Mouse (Mus musculus): ENCODE measurements around the gene Lpar1. TPM values are rescaled to one million over a fixed set of nuclear protein-coding genes. Genes with fewer than 3 reads are reported as not detected.

Lpar1 gene
- total and polyA plus RNA-seq, 3 experiments: not detected

DNA sequence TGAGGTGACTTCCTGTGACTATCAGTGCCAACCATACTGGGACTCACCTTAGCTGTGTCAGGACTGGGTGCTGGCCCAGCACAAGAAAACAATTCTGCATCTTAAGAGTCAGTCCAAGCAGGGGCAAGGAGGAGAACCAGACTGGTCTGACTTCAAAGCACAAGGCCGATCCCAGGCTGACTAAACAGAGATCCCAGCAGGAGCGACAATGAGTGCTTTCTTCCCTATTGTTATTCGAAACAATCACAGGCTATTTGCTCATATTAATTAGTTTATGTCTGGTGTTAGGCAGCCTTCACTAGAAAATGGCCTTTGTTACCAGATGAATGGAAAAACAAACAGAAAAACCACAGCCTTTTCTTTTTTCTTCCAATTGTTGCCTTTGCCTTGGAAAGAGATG lies 54.5 kb downstream of the Lpar1 start:
- no peaks in the 10 kb centered on the region for H3K4me1 ChIP-seq (ENCODE audit: control insufficient read depth in 1 of 2, insufficient read depth in 2 of 2, low read length in 2 of 2)
- no peaks in the 10 kb centered on the region for H3K79me2 ChIP-seq (ENCODE audit: control insufficient read depth, insufficient read depth, low read length, poor library complexity)
- no peaks in the 10 kb centered on the region for H3K27me3 ChIP-seq (ENCODE audit: control insufficient read depth in 1 of 2, insufficient read depth in 2 of 2, low read length in 2 of 2)
- no peak overlapping the region for H3K9ac ChIP-seq (ENCODE audit: control insufficient read depth, low read depth, low read length, poor library complexity, severe bottlenecking)
- no peaks in the 10 kb centered on the region for H3K36me3 ChIP-seq (ENCODE audit: control insufficient read depth in 1 of 2, insufficient read depth in 2 of 2, low read length in 2 of 2)
- H3K4me3 ChIP-seq (ENCODE audit: control insufficient read depth in 1 of 2, insufficient read depth in 1 of 2, low read depth in 2 of 2, low read length in 2 of 2): no peak overlapping the region
- no peak for DNase-seq (ENCODE audit: low read depth, low spot score)
- H3K9me3 ChIP-seq (replicated peaks; ENCODE audit: insufficient read depth, low read length): no peaks in the 10 kb centered on the region
- no peak overlapping the region for H3K27ac ChIP-seq (ENCODE audit: control insufficient read depth, low read depth, low read length)
- TF ChIP-seq CHD1 (IDR thresholded peaks at IDR 0.05; ENCODE audit: low read depth, low read length) (no peak), ELF1 (IDR thresholded peaks at IDR 0.05; ENCODE audit: low read depth, low read length) (no peak), KAT2A (conservative IDR thresholded peaks at IDR 0.05; ENCODE audit: low read depth, low read length) (no peak), JUND (IDR thresholded peaks at IDR 0.05; ENCODE audit: low read depth, low read length) (no peak), BHLHE40 (IDR thresholded peaks at IDR 0.05; ENCODE audit: borderline replicate concordance, low read depth, low read length) (no peak), TAL1 (IDR thresholded peaks at IDR 0.05; ENCODE audit: low read length) (no peak), UBTF (IDR thresholded peaks at IDR 0.05; ENCODE audit: borderline replicate concordance, insufficient read depth, low read depth, low read length) (no peak), TBP (IDR thresholded peaks at IDR 0.05; ENCODE audit: low read depth, low read length) (no peak), MAZ (IDR thresholded peaks at IDR 0.05; ENCODE audit: low read depth, low read length) (no peak), GABPA (IDR thresholded peaks at IDR 0.05; ENCODE audit: low read depth, low read length) (no peak), NELFE (IDR thresholded peaks at IDR 0.05; ENCODE audit: low read depth, low read length) (no peak), ZMIZ1 (IDR thresholded peaks at IDR 0.05; ENCODE audit: low read depth, low read length) (no peak), CTCF (IDR thresholded peaks at IDR 0.05 in 2 of 3, conservative IDR thresholded peaks at IDR 0.05 in 1 of 3; ENCODE audit: control insufficient read depth in 1 of 3, insufficient read depth in 1 of 3, low read depth in 2 of 3, low read length in 3 of 3, poor library complexity in 1 of 3, severe bottlenecking in 1 of 3) (no peak), E2F4 (IDR thresholded peaks at IDR 0.05; ENCODE audit: borderline replicate concordance, low read depth, low read length) (no peak), USF1 (IDR thresholded peaks at IDR 0.05; ENCODE audit: low read depth, low read length) (no peak), TCF12 (IDR thresholded peaks at IDR 0.05; ENCODE audit: low read depth, low read length) (no peak), ZNF384 (IDR thresholded peaks at IDR 0.05; ENCODE audit: low read depth, low read length) (no peak), MAX (IDR thresholded peaks at IDR 0.05; ENCODE audit: low read length) (no peak), RAD21 (IDR thresholded peaks at IDR 0.05; ENCODE audit: low read depth, low read length) (no peak), GATA1 (IDR thresholded peaks at IDR 0.05; ENCODE audit: low read depth, low read length) (no peak)

GRCm38 (mm10) chr4:58498734-58499133 lies 55.0 kb downstream of the Lpar1 start:
- Histone ChIP-seq H3K4me1 (ENCODE audit: control insufficient read depth in 1 of 2, insufficient read depth in 2 of 2, low read length in 2 of 2) (no peaks in the 10 kb centered on the region), H3K27me3 (ENCODE audit: control insufficient read depth in 1 of 2, insufficient read depth in 2 of 2, low read length in 2 of 2) (no peaks in the 10 kb centered on the region), H3K9me3 (replicated peaks; ENCODE audit: insufficient read depth, low read length) (no peaks in the 10 kb centered on the region), H3K79me2 (ENCODE audit: control insufficient read depth, insufficient read depth, low read length, poor library complexity) (no peaks in the 10 kb centered on the region), H3K4me3 (ENCODE audit: control insufficient read depth in 1 of 2, insufficient read depth in 1 of 2, low read depth in 2 of 2, low read length in 2 of 2) (no peak overlapping the region), H3K9ac (ENCODE audit: control insufficient read depth, low read depth, low read length, poor library complexity, severe bottlenecking) (no peak overlapping the region), H3K27ac (ENCODE audit: control insufficient read depth, low read depth, low read length) (no peak overlapping the region), H3K36me3 (ENCODE audit: control insufficient read depth in 1 of 2, insufficient read depth in 2 of 2, low read length in 2 of 2) (no peaks in the 10 kb centered on the region)
- DNase-seq (ENCODE audit: low read depth, low spot score): no peak
- no peak for TF ChIP-seq USF1 (IDR thresholded peaks at IDR 0.05; ENCODE audit: low read depth, low read length)
